Mouse (Mus musculus) kidney, adult 8-10 months (tissue): Measurements from ENCODE around the gene Pex11g.
A peak's percentile ranks its signal among the peaks of the same experiment; 100 is the strongest.

ENCODE experiments used
- DNase-seq, 2 experiments: peaks; one replicate each; pipeline ENCODE4 v3.0.0; 2022

The Pex11g gene

GRCm38 (mm10) chr8:3480221-3480785, 12.8 kb upstream of the Pex11g start:
- DNase-seq, result no peak

- DNase-seq, result no peak
These were observed 8.4 kb upstream of the Pex11g start for GRCm38 (mm10) chr8:3475715-3476429.

GRCm38 (mm10) chr8:3470562-3470961, 3.1 kb upstream of the Pex11g start, which contains the start of gene Tex45:
TSS of gene Tex45 (plus strand) at chr8:3470862.
- no peak for DNase-seq

GRCm38 (mm10) chr8:3468838-3469237, 1.4 kb upstream of the Pex11g start:
- no peak for DNase-seq

GRCm38 (mm10) chr8:3467886-3468545, 536 bp upstream of the Pex11g start:
- no peak for DNase-seq

- peak; percentile 36 to 53 for DNase-seq
These were observed 3.2 kb downstream of the Pex11g start for GRCm38 (mm10) chr8:3464309-3464708.

- peak; percentile 39 to 49 for DNase-seq
These were observed 4.2 kb downstream of the Pex11g start for GRCm38 (mm10) chr8:3463248-3463647.

GRCm38 (mm10) chr8:3451992-3452391, 15.5 kb downstream of the Pex11g start:
- peak; percentile 50 to 59 for DNase-seq

GRCm38 (mm10) chr8:3450670-3451069, 16.8 kb downstream of the Pex11g start:
- no peak for DNase-seq

- no peak for DNase-seq
These were observed 18.3 kb downstream of the Pex11g start for GRCm38 (mm10) chr8:3449226-3449625.

GRCm38 (mm10) chr8:3439510-3439909, 28.0 kb downstream of the Pex11g start:
- no peak for DNase-seq

GRCm38 (mm10) chr8:3436492-3436891, 31.0 kb downstream of the Pex11g start:
- no peak for DNase-seq

- DNase-seq, result no peak
These were observed 36.4 kb downstream of the Pex11g start for GRCm38 (mm10) chr8:3431113-3431512.

GRCm38 (mm10) chr8:3429966-3430365, 37.5 kb downstream of the Pex11g start:
- DNase-seq, result peak; percentile 61 to 63

- no peak for DNase-seq
These were observed 39.1 kb downstream of the Pex11g start for GRCm38 (mm10) chr8:3428426-3428825.

GRCm38 (mm10) chr8:3426211-3426610, 41.3 kb downstream of the Pex11g start:
- no peak for DNase-seq

- DNase-seq, result no peak
These were observed 42.3 kb downstream of the Pex11g start for GRCm38 (mm10) chr8:3425217-3425616.

GRCm38 (mm10) chr8:3421507-3421906, 46.0 kb downstream of the Pex11g start:
- no peak for DNase-seq

GRCm38 (mm10) chr8:3420105-3420706, 47.3 kb downstream of the Pex11g start:
- DNase-seq, result no peak

- no peak for DNase-seq
These were observed 49.4 kb downstream of the Pex11g start for GRCm38 (mm10) chr8:3418101-3418500.

- DNase-seq, result no peak
These were observed 50.0 kb downstream of the Pex11g start for GRCm38 (mm10) chr8:3417455-3417854.

GRCm38 (mm10) chr8:3416846-3417245, 50.6 kb downstream of the Pex11g start:
- no peak for DNase-seq

GRCm38 (mm10) chr8:3415661-3416060, 51.8 kb downstream of the Pex11g start:
- no peak for DNase-seq

GRCm38 (mm10) chr8:3415259-3415658, 52.2 kb downstream of the Pex11g start:
- DNase-seq, result no peak
